Mouse (Mus musculus): ENCODE measurements around the gene Ddx49. TPM values are rescaled to one million over a fixed set of nuclear protein-coding genes. Genes with fewer than 3 reads are reported as not detected.
A peak's percentile ranks its signal among the peaks of the same experiment; 100 is the strongest.

Gene Ddx49
- total RNA-seq, 2 experiments from 2014 or later, result 26.9 to 30.7 TPM

- DNase-seq, result peak; percentile 36
These were observed 14.5 kb upstream of the Ddx49 start for GRCm38 (mm10) chr8:70316511-70317504.

- peak; percentile 74 for DNase-seq
These were observed 13.6 kb upstream of the Ddx49 start, which contains the start of gene Cers1 for GRCm38 (mm10) chr8:70315624-70316510. TSS of gene Cers1 (plus strand) at chr8:70315775.

GRCm38 (mm10) chr8:70313399-70313798, 11.1 kb upstream of the Ddx49 start:
- DNase-seq, result peak; percentile 86

- DNase-seq, result no peak
These were observed 7.0 kb upstream of the Ddx49 start for GRCm38 (mm10) chr8:70309311-70309710.

GRCm38 (mm10) chr8:70302901-70303300, 612 bp upstream of the Ddx49 start:
- no peak for DNase-seq

- DNase-seq, result no peak
These were observed 1.4 kb downstream of the Ddx49 start for GRCm38 (mm10) chr8:70300881-70301280.

GRCm38 (mm10) chr8:70293988-70294405, 8.3 kb downstream of the Ddx49 start:
- DNase-seq, result no peak

- no peak for DNase-seq
These were observed 15.6 kb downstream of the Ddx49 start for GRCm38 (mm10) chr8:70286737-70287136.

GRCm38 (mm10) chr8:70285304-70285703, 17.0 kb downstream of the Ddx49 start:
- no peak for DNase-seq

GRCm38 (mm10) chr8:70284421-70284820, 17.9 kb downstream of the Ddx49 start:
- DNase-seq, result no peak

- DNase-seq, result no peak
These were observed 18.9 kb downstream of the Ddx49 start for GRCm38 (mm10) chr8:70283136-70284077.

GRCm38 (mm10) chr8:70282603-70283135, 19.6 kb downstream of the Ddx49 start, which contains the start of gene Homer3:
TSS of gene Homer3 (plus strand) at chr8:70282827.
- DNase-seq, result peak; percentile 92

- no peak for DNase-seq
These were observed 21.3 kb downstream of the Ddx49 start for GRCm38 (mm10) chr8:70281001-70281400.

- no peak for DNase-seq
These were observed 23.0 kb downstream of the Ddx49 start for GRCm38 (mm10) chr8:70279266-70279665.

GRCm38 (mm10) chr8:70278175-70278574, 24.1 kb downstream of the Ddx49 start:
- DNase-seq, result no peak

- DNase-seq, result no peak
These were observed 25.8 kb downstream of the Ddx49 start for GRCm38 (mm10) chr8:70276476-70276875.

- no peak for DNase-seq
These were observed 27.9 kb downstream of the Ddx49 start for GRCm38 (mm10) chr8:70274350-70274749.

- no peak for DNase-seq
These were observed 29.3 kb downstream of the Ddx49 start for GRCm38 (mm10) chr8:70272949-70273348.

- DNase-seq, result no peak
These were observed 33.3 kb downstream of the Ddx49 start for GRCm38 (mm10) chr8:70268799-70269565.

GRCm38 (mm10) chr8:70268311-70268710, 34.0 kb downstream of the Ddx49 start:
- no peak for DNase-seq

Data from gastrocnemius, postnatal 25 days (tissue).